Mouse (Mus musculus): ENCODE data around the gene Noct. TPM values are rescaled to one million over a fixed set of nuclear protein-coding genes. Genes with fewer than 3 reads are reported as not detected.
"Not testable (repeated sequence)": the region's sequence is repeated elsewhere in the genome, so short reads cannot be mapped to it uniquely, and the experiment has no call there.

Noct gene
- 31.1 and 35.6 TPM in 2 replicates for polyA plus RNA-seq (2015; fragmentation: Nextera tagmentation; extraction: Ambion mirVana)

- ATAC-seq (ENCODE audit: low FRiP score, low read depth), result peak; percentile 91
- Histone ChIP-seq H3K36me3 (no peaks in the 10 kb centered on the region), H3K4me1 (replicated peaks) (peaks cover 46% of the 10 kb centered on the region), H3K9me3 (no peaks in the 10 kb centered on the region), H3K4me3 (peak within 1 kb of the TSS; percentile 98), H3K27me3 (no peaks in the 10 kb centered on the region), H3K27ac (replicated peaks) (peak within 1 kb of the TSS; percentile 100), H3K4me2 (peak within 1 kb of the TSS; percentile 82), H3K9ac (peak within 1 kb of the TSS; percentile 93)
- under 1% methylated on average over 81 of the region's 100 CpGs for WGBS
Observed at GRCm38 (mm10) chr3:51224363-51225225, at the start of gene Noct. Noct (plus strand) TSS chr3:51224447.

GRCm38 (mm10) chr3:51178158-51178557 lies 46.1 kb upstream of the Noct start:
- 35% methylated on average over 10 of the region's 10 CpGs for WGBS
- no peak overlapping the region for H3K27ac ChIP-seq (replicated peaks)
- no peaks in the 10 kb centered on the region for H3K36me3 ChIP-seq
- no peak for ATAC-seq (ENCODE audit: low FRiP score, low read depth)
- H3K9ac ChIP-seq, result no peak overlapping the region
- no peak overlapping the region for H3K4me2 ChIP-seq
- no peak overlapping the region for H3K4me3 ChIP-seq
- H3K4me1 ChIP-seq (replicated peaks), result no peaks in the 10 kb centered on the region; the same call in 1 of the 2 replicates
- H3K9me3 ChIP-seq, result no peaks in the 10 kb centered on the region
- no peaks in the 10 kb centered on the region for H3K27me3 ChIP-seq

- H3K4me2 ChIP-seq, result no peak overlapping the region
- no peak overlapping the region for H3K27ac ChIP-seq (replicated peaks)
- no peaks in the 10 kb centered on the region for H3K9me3 ChIP-seq
- H3K27me3 ChIP-seq, result no peaks in the 10 kb centered on the region
- no peak overlapping the region for H3K9ac ChIP-seq
- 63% methylated on average over 6 of the region's 6 CpGs for WGBS
- no peaks in the 10 kb centered on the region for H3K36me3 ChIP-seq
- no peaks in the 10 kb centered on the region; the same call in 1 of the 2 replicates for H3K4me1 ChIP-seq (replicated peaks)
- no peak overlapping the region for H3K4me3 ChIP-seq
- peak; percentile 65 for ATAC-seq (ENCODE audit: low FRiP score, low read depth)
Observed at GRCm38 (mm10) chr3:51179460-51180146, 44.6 kb upstream of the Noct start.

GRCm38 (mm10) chr3:51180341-51180940 lies 43.8 kb upstream of the Noct start:
- H3K4me3 ChIP-seq, result no peak overlapping the region
- no peak overlapping the region for H3K27ac ChIP-seq (replicated peaks)
- WGBS, result 77% methylated on average over 8 of the region's 8 CpGs
- H3K27me3 ChIP-seq, result no peaks in the 10 kb centered on the region
- H3K4me1 ChIP-seq (replicated peaks), result no peaks in the 10 kb centered on the region; the same call in 1 of the 2 replicates
- no peak overlapping the region for H3K9ac ChIP-seq
- H3K36me3 ChIP-seq, result no peaks in the 10 kb centered on the region
- no peak for ATAC-seq (ENCODE audit: low FRiP score, low read depth)
- no peaks in the 10 kb centered on the region for H3K9me3 ChIP-seq
- no peak overlapping the region for H3K4me2 ChIP-seq

- no peak overlapping the region for H3K9ac ChIP-seq
- no peaks in the 10 kb centered on the region for H3K9me3 ChIP-seq
- H3K4me2 ChIP-seq, result no peak overlapping the region
- no peaks in the 10 kb centered on the region; the same call in 1 of the 2 replicates for H3K4me1 ChIP-seq (replicated peaks)
- H3K4me3 ChIP-seq, result no peak overlapping the region
- H3K27me3 ChIP-seq, result no peaks in the 10 kb centered on the region
- no peak overlapping the region for H3K27ac ChIP-seq (replicated peaks)
- no peaks in the 10 kb centered on the region for H3K36me3 ChIP-seq
- ATAC-seq (ENCODE audit: low FRiP score, low read depth), result no peak
- 44% methylated on average over 5 of the region's 5 CpGs for WGBS
Observed at GRCm38 (mm10) chr3:51182455-51182854, 41.8 kb upstream of the Noct start.

- H3K9me3 ChIP-seq; H3K4me3 ChIP-seq; ATAC-seq (ENCODE audit: low FRiP score, low read depth); H3K27me3 ChIP-seq; H3K27ac ChIP-seq (replicated peaks); H3K36me3 ChIP-seq; H3K4me2 ChIP-seq; H3K4me1 ChIP-seq (replicated peaks); H3K9ac ChIP-seq: not testable (repeated sequence)
- WGBS, result 81% methylated on average over 1 of the region's 1 CpGs
Observed at GRCm38 (mm10) chr3:51183508-51183907, 40.7 kb upstream of the Noct start.

GRCm38 (mm10) chr3:51183967-51184366 lies 40.3 kb upstream of the Noct start:
- not testable (repeated sequence) for H3K4me1 ChIP-seq (replicated peaks); H3K27me3 ChIP-seq; H3K4me3 ChIP-seq; H3K9ac ChIP-seq; H3K9me3 ChIP-seq; H3K36me3 ChIP-seq; ATAC-seq (ENCODE audit: low FRiP score, low read depth); H3K27ac ChIP-seq (replicated peaks); H3K4me2 ChIP-seq
- 85% methylated on average over 3 of the region's 3 CpGs for WGBS

GRCm38 (mm10) chr3:51184715-51185114 lies 39.5 kb upstream of the Noct start:
- Histone ChIP-seq H3K4me3 (no peak overlapping the region), H3K27me3 (no peaks in the 10 kb centered on the region), H3K9me3 (no peaks in the 10 kb centered on the region), H3K4me2 (no peak overlapping the region), H3K27ac (replicated peaks) (no peak overlapping the region), H3K9ac (no peak overlapping the region), H3K4me1 (replicated peaks) (no peaks in the 10 kb centered on the region; the same call in 1 of the 2 replicates), H3K36me3 (no peaks in the 10 kb centered on the region)
- WGBS, result 83% methylated on average over 10 of the region's 10 CpGs
- no peak for ATAC-seq (ENCODE audit: low FRiP score, low read depth)

GRCm38 (mm10) chr3:51185406-51185805 lies 38.8 kb upstream of the Noct start:
- Histone ChIP-seq H3K4me3 (no peak overlapping the region), H3K27me3 (no peaks in the 10 kb centered on the region), H3K36me3 (no peaks in the 10 kb centered on the region), H3K9me3 (no peaks in the 10 kb centered on the region), H3K4me2 (no peak overlapping the region), H3K4me1 (replicated peaks) (no peaks in the 10 kb centered on the region), H3K27ac (replicated peaks) (no peak overlapping the region), H3K9ac (no peak overlapping the region)
- no peak for ATAC-seq (ENCODE audit: low FRiP score, low read depth)
- 79% methylated on average over 7 of the region's 7 CpGs for WGBS

GRCm38 (mm10) chr3:51194075-51194474 lies 30.2 kb upstream of the Noct start:
- no peaks in the 10 kb centered on the region for H3K9me3 ChIP-seq
- no peak for ATAC-seq (ENCODE audit: low FRiP score, low read depth)
- 85% methylated on average over 6 of the region's 6 CpGs for WGBS
- H3K27ac ChIP-seq (replicated peaks), result no peak overlapping the region
- H3K4me2 ChIP-seq, result no peak overlapping the region
- 0 out of 2 replicates have a peak, but pooled peaks cover 3% of the 10 kb centered on the region for H3K4me1 ChIP-seq (replicated peaks)
- H3K4me3 ChIP-seq, result no peak overlapping the region
- no peaks in the 10 kb centered on the region for H3K27me3 ChIP-seq
- no peak overlapping the region for H3K9ac ChIP-seq
- H3K36me3 ChIP-seq, result no peaks in the 10 kb centered on the region

GRCm38 (mm10) chr3:51195321-51195720 lies 28.9 kb upstream of the Noct start:
- H3K9me3 ChIP-seq, result no peaks in the 10 kb centered on the region
- no peak for ATAC-seq (ENCODE audit: low FRiP score, low read depth)

GRCm38 (mm10) chr3:51195736-51196135 lies 28.5 kb upstream of the Noct start:
- Histone ChIP-seq H3K27me3 (no peaks in the 10 kb centered on the region), H3K4me2 (peak overlapping the region; percentile 29)
- peak; percentile 19; the same call in 1 of the 2 replicates for ATAC-seq (ENCODE audit: low FRiP score, low read depth)

More at GRCm38 (mm10) chr3:51195321-51195720, 28.9 kb upstream of the Noct start:
- no peak overlapping the region for H3K4me3 ChIP-seq
- no peak overlapping the region for H3K9ac ChIP-seq
- H3K4me1 ChIP-seq (replicated peaks), result 0 out of 2 replicates have a peak, but pooled peaks cover 3% of the 10 kb centered on the region
- 57% methylated on average over 8 of the region's 8 CpGs for WGBS
- peak overlapping the region; percentile 29 for H3K4me2 ChIP-seq
- no peaks in the 10 kb centered on the region for H3K36me3 ChIP-seq
- no peaks in the 10 kb centered on the region for H3K27me3 ChIP-seq
- H3K27ac ChIP-seq (replicated peaks), result no peak overlapping the region

More at GRCm38 (mm10) chr3:51195736-51196135, 28.5 kb upstream of the Noct start:
- Histone ChIP-seq H3K4me1 (replicated peaks) (0 out of 2 replicates have a peak, but pooled peaks cover 3% of the 10 kb centered on the region), H3K9ac (no peak overlapping the region), H3K4me3 (no peak overlapping the region), H3K27ac (replicated peaks) (no peak overlapping the region), H3K9me3 (no peaks in the 10 kb centered on the region), H3K36me3 (no peaks in the 10 kb centered on the region)
- WGBS, result 39% methylated on average over 8 of the region's 8 CpGs

All from hindbrain, embryonic 15.5 days (tissue).